Mouse (Mus musculus) left cerebral cortex, adult 8-10 months (tissue): ENCODE results near the gene Elovl6. TPM values are rescaled to one million over a fixed set of nuclear protein-coding genes. Genes with fewer than 3 reads are reported as not detected.

Experiments
- DNase-seq, 2 experiments: peaks; one replicate each; pipeline ENCODE4 v3.0.0; 2022; ENCODE audit warnings: low spot score in 2 of 2
- total RNA-seq, 4 experiments: library from RNA; stranded (reverse); gene quantifications; 2 replicates each; pipeline ENCODE4 v1.2.4; 2022

The Elovl6 gene
- total RNA-seq, 4 experiments from 2014 or later, result 23.5 to 30.4 (median 25.6) TPM

- peak in 1 of 2 experiments; percentile 49 for DNase-seq
These were observed 109.5 kb downstream of the Elovl6 start for GRCm38 (mm10) chr3:129641621-129642020.

DNA sequence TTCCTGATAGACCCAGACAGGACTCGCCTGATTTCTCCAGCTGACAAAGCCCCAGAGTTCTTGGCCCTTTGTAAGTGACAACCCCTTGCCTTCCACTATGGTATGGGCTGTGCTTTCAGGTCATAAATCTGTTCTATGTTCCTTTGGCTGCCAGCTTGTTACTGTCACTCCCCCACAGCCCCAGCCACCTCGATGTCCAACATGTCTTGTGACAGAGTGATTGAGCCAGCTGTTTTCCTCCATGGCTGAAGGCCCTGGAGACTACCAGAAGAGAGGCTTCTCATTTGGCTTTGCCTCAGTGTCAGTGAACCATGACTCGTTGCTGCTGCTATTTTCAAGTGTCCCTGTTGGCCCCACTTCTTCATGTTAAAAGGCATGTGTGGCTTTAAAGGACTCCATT is 113.3 kb downstream of the Elovl6 start:
- no peak for DNase-seq

- no peak for DNase-seq
These were observed 114.6 kb downstream of the Elovl6 start for GRCm38 (mm10) chr3:129646781-129647180.

DNA sequence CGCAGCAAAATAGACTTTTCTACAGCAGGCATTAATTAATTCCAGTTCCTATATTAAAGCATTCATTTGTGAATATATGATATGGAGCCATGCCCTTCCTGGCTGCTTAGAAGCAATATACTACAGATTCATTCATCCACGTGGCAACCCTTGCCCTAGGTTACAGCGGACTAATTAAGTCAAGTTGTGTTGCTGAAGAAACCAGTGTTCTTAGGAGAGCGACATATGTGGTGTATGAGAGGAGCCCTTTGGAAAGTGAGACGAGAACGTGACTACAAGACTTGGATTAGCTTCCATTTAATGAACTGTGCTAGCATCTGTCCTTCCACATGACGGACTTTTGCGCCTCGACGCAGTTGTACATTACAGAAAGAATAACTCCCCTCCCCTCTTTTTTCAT is 115.2 kb downstream of the Elovl6 start:
- DNase-seq, result no peak

- no peak for DNase-seq
These were observed 116.4 kb downstream of the Elovl6 start for GRCm38 (mm10) chr3:129648598-129648997.

DNA sequence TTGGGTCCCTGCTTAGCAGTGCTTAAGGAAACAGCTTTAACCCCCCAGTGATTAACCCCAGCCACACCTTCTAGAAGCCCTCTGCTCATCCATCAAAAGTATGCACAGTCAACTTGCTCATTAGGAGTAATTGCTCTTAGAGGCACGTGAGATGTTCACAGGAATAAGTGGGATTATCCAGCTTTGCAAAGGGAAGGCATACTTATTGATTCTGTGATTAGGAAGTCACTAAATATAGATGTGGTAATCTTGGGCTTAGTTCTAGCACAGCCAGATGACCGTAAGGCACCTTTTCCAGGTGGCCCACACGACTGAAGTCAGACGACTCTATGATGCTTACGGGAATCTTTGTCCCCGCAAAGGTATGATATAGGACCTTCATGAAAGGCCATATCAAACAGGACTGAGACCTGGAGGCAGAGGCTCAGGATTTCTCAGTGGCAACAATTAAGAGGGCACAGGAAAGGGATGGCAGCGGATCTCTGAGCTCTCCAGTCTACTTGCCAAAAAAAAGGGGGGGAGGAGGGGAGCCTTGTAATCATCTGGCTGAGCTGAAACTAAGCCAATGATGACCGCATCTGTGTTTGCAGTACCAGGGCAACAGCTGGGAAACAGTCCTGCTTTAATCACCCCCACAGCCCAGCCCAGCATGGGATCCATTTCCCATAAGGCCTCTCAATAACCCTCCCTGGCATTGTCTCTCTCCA is 117.6 kb downstream of the Elovl6 start:
- DNase-seq, result peak in 1 of 2 experiments; percentile 41

DNA sequence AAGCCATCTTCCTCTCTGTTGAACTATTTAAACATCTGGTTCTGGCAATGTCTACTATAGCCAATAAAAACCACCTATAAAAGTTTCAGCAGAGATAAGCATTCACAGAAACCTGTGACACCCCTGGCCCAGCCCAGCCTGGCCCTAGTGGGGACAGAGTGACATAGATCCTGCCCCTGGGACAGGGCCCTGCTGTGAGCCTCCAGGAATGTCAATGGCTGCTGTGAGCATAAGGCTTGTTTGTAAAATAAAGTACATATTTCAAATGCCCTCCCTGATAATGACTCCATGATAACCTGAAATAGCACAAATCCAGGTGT is 118.1 kb downstream of the Elovl6 start:
- no peak for DNase-seq

GRCm38 (mm10) chr3:129650931-129651330 is 118.8 kb downstream of the Elovl6 start:
- no peak for DNase-seq

GRCm38 (mm10) chr3:129651765-129652164 is 119.6 kb downstream of the Elovl6 start:
- no peak for DNase-seq

GRCm38 (mm10) chr3:129652476-129652875 is 120.3 kb downstream of the Elovl6 start:
- DNase-seq, result no peak

DNA sequence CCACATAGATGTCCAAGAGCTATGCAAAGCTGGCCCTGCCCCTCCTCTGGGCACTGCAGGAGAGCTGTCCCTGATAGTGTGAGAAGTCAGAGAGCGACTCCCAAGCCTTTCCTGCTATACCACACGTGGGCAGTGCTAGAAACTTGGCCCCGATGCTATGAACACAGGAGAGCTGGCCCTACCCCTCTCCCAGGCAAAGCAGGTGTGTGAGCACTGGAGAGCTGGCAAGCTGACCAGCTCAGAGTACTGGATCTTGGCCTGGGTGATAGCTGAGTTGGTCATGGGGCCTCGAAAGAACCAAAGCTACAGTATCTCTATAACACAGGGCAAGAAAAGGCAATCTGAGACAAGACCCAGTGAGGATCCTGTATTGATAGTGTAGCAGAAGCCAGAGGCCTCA is 124.4 kb downstream of the Elovl6 start:
- no peak for DNase-seq

GRCm38 (mm10) chr3:129657222-129657621 is 125.1 kb downstream of the Elovl6 start:
- no peak for DNase-seq

DNA sequence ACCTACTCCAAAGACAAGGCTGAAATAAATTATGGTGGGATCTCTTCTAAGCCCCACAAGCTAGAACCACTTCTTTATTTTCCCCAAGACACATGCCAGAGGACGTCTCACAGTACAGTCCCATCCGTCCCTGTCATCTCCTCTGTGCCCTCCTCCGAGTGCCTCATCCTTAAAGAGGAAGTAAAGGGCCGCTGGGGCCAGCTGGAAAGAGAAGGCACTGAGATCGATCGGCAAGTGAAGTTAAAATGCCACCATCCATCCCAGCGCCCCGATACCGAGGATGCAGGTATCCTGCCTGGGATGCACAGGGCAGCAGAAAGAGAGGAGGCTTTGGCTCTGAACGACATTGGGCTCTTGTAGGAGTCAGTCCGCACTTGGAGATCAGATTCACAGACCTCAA is 125.6 kb downstream of the Elovl6 start:
- DNase-seq, result no peak

- DNase-seq, result no peak
These were observed 126.6 kb downstream of the Elovl6 start for GRCm38 (mm10) chr3:129658776-129659175.

DNA sequence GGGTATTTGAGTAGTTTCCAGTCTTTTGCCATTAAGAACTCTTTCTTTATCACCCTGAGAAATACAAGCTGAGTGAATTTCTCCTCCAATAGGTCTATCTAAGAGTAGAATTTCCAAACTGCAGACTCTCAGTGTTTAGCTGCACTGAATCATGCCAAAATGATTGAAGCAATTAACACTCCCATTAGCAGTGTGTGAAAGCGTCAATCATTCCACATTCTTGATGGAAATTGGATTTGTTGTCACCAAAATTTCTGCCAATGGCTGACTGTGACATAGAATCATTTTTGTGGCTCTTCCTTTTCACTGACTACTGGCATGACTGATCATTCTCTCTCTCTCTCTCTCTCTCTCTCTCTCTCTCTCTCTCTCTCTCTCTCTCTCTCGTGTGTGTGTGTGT is 131.8 kb downstream of the Elovl6 start:
- DNase-seq, result no peak

DNA sequence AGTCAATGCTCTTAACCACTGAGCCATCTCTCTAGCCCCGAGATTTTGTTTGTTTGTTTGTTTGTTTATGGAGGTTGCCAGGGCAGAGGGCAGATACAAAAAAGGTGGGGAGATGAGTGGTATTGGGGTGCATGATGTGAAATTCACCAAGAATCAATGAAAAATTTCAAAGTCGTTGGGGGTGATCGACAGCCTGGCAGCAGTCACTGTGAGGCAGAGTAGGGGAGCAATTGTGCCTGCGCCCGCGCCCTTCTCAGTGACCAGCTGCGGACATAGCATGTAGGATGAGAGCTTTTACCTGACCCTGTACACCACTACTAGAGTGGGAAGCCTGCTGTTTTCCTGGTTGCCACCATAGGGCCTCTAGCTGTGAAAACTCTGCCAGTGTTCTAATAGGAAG is 143.8 kb downstream of the Elovl6 start:
- DNase-seq, result no peak

GRCm38 (mm10) chr3:129680258-129680657 is 148.1 kb downstream of the Elovl6 start:
- DNase-seq, result no peak

DNA sequence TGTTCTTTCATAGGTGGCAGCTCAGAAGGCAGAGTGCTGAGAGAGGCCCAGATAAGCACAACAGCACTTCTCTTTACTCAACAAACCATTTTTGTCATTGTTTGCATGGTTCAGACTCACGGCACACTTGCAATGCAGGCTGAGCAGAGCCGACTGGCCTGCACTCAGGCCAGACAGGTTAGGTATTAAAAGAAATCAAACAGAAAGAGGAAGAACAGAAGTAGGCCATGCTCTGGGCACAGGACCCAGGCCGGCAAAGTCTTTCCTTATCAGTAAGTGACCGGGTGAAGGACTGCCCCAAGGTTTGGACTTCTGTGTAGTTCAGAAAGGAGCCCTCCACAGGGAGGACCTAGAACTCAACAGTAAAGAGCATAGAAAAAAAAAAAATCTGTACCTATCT is 149.7 kb downstream of the Elovl6 start:
- no peak for DNase-seq

DNA sequence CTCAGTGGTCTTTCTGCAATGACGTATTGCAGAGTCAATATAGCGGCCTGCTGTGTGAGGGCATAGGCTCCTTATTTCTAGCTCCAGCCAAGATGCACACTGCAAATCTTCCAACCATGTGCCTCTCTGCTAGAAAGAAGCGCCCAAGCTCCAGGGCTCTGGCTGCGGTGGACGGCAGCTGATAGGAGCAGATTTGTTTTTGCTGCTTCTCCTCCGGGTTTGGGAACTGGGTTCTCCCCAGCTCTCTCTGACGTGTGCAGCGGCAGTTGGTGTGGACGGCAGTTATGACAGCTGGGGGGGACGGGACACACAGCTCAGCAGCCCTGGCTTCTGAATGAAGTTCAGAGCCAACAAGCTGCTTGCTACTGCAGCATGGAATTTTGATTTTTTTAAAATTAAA is 150.2 kb downstream of the Elovl6 start:
- no peak for DNase-seq

- DNase-seq, result no peak
These were observed 151.0 kb downstream of the Elovl6 start for GRCm38 (mm10) chr3:129683060-129683679.

- no peak for DNase-seq
These were observed 154.0 kb downstream of the Elovl6 start for GRCm38 (mm10) chr3:129686196-129686595.

DNA sequence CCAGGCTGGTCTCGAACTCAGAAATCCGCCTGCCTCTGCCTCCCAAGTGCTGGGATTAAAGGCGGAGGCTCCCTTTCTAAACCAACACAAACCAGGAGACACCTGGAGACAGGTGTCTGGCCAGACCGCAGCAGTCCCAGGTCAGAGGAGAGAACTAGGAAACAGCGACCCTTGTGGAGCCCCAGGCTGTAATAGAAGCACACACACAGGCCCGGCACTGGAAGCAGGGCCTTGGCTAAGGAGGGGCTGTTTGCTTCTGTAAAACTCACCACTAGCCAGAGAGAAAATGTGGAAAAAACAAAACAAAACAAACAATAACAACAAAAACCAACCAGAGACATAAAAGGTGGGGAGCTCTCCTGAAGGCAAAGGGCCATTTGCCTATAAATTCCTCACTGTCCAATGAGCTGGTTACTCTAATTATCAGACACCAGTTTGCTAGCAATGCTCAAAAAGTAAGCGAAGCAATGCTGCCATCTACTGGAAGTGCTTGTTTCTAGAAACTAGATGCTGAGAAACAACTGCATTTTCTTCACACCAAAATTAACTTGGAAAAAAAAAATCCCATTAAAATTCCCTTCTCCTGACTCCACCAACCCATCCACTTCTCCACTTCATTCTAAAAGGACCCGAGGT is 154.7 kb downstream of the Elovl6 start:
- peak in 1 of 2 experiments; percentile 16 for DNase-seq

- DNase-seq, result no peak
These were observed 155.3 kb downstream of the Elovl6 start for GRCm38 (mm10) chr3:129687429-129687828.
